Mouse (Mus musculus): ENCODE data around the gene Ntrk2.

Ntrk2 gene

GRCm38 (mm10) chr13:59119596-59120394 is 313.4 kb downstream of the Ntrk2 start:
- no peak for DNase-seq (ENCODE audit: low spot score)

DNA sequence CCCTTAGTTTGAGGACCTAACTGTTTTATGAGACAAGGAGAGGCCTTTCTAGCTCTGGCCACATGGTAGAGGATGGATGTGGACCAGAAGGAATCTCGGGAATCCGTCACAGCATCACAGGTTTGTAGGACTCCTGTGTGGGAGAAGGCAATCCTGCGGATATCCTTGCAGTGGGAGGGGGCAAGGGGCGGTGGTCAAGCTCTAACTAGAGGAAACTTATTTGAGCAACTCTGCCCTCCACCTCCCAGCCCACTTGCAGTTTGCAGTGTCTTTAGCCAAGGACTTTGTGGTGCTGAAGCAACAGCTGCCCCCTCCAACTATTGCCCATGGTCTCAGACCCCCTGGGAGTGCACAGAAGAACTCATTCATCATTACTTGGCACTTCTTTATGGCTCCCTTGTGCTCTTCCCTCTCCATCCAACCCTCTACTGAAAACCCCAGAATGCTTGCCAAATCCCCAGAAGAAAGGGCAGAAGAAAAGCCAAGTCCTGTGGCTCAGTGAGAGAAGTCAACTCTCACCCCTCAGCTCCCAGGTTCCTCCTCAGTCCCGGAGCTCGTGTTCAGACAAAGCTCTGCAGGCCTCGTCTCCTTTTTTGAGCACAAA is 336.9 kb downstream of the Ntrk2 start:
- no peak for DNase-seq (ENCODE audit: low spot score)

DNA sequence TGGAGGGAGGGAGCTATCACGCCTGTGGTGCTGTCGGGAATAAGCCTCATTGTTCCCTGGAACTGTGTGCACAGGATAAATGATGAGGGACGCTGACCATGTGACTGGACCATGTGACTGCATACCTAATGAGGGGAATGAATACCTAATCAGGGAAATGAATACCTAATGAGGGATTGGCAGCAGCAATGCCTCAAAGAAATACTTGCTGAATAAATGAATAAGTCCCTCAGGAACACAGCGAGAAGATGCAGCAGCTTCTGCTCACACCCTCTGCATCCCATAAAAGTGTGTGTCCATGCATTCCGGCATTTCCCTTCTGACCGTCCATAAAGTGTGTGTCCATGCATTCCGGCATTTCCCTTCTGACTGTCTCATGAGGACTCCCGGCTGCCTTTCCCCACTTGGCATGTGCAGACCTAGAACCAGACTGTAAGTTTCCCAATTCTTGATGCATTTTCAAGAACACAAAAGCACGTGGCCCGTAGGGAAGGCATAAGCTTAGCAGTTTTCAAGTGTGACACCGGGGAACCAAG is 338.0 kb downstream of the Ntrk2 start:
- DNase-seq (ENCODE audit: low spot score) = no peak

- DNase-seq (ENCODE audit: low spot score) = peak; percentile 15
These were observed 339.5 kb downstream of the Ntrk2 start for GRCm38 (mm10) chr13:59145677-59146555.

GRCm38 (mm10) chr13:59146616-59147015 is 340.2 kb downstream of the Ntrk2 start:
- no peak for DNase-seq (ENCODE audit: low spot score)

- no peak for DNase-seq (ENCODE audit: low spot score)
These were observed 341.6 kb downstream of the Ntrk2 start for GRCm38 (mm10) chr13:59147976-59148375.

DNA sequence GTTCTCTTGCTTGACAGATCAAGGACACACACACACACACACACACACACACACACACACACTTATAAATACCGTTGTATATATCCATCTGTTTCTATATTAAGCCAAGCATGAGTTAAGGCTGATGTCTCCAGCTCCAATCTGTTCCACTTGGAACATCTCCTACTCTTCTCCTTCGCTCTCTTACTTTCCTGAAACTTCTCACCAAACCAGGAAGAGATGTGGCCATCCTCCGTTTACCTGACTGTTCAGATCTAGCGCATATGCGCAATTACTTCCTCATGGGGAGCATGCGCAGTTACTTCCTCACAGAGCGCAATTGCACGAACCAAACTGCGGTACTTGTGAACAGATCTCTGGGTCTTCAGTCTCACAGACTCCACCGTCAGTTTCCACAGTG is 342.4 kb downstream of the Ntrk2 start:
- no peak for DNase-seq (ENCODE audit: low spot score)

DNA sequence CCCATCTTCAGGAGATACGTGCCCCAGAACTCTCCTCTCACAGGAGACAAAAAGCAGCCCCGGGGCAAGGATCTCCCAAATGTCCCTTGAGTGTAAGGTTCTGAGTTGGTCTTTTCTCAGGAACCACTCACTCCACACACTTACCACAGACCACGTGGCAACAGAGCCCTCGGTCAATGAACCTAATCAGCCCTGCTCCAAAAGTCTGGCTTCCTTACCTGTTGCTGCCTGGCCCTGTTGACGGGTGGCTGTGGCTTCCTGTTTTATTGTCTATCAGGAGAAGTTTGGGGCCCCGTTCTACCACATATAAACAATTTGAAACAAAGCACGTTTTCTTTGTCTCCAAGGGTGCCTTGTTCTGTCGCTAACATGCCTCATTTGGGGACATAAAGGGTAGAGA is 357.6 kb downstream of the Ntrk2 start:
- DNase-seq (ENCODE audit: low spot score) = no peak

DNA sequence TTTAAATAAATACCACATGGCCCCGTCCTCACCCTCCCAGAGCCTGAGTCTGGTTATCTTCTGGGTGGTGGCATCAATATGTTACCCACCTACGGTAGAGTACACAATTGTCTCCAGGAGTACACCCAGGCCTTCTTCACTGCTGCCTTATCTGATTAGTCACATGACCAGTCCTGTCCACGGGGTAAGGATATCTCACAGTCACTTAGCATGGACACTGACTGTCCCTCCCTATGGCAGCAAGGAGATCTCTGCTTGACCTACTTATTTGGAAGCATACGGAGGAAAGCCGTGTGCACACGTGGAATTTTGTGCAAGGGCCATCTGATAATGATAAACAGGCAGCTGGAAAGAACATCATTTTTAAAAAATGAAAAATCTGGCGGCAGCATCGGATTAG is 367.5 kb downstream of the Ntrk2 start:
- DNase-seq (ENCODE audit: low spot score) = no peak

GRCm38 (mm10) chr13:59176021-59176420 is 369.7 kb downstream of the Ntrk2 start:
- no peak for DNase-seq (ENCODE audit: low spot score)

GRCm38 (mm10) chr13:59176485-59176884 is 370.1 kb downstream of the Ntrk2 start:
- DNase-seq (ENCODE audit: low spot score) = no peak

DNA sequence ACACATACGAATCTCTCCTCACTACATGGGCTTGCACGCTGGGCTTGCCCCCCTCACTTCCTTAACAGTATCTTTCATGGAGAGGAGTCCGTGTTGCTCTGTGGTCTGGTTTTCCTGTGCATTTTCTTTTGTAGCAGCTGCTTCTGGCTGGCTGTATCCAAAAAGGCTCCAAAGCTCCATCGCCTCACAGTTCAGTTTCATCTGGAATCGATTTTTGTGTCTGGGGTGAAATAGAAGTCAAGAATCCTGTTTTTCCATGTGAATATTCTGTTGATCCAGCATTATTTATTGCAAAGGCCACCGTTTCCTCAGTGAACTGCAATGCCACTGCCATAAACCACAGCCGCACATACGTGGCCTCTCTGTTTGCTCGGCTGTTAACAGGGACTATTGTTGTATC is 370.6 kb downstream of the Ntrk2 start:
- no peak for DNase-seq (ENCODE audit: low spot score)

- no peak for DNase-seq (ENCODE audit: low spot score)
These were observed 373.6 kb downstream of the Ntrk2 start for GRCm38 (mm10) chr13:59179986-59180385.

DNA sequence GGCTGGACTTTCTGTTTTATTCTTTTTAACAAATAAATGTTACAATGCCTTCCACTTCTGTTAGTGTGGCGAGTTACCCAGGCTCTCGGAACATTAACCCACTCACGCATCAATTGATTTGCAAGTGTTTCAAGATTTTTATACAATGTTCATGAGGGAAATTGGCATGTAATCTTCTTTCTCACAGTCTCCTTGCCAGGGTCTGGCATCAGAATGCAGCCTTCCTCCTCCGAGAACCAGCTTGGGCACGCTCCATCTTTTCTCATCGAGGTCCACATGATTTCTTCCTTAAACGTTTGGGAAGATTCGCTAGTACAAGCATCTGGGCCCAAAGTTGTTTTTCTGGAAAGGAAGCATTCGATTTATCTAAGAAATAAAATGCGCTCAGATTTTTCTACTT is 374.4 kb downstream of the Ntrk2 start:
- DNase-seq (ENCODE audit: low spot score) = no peak

GRCm38 (mm10) chr13:59181188-59181947 is 375.0 kb downstream of the Ntrk2 start:
- no peak for DNase-seq (ENCODE audit: low spot score)

DNA sequence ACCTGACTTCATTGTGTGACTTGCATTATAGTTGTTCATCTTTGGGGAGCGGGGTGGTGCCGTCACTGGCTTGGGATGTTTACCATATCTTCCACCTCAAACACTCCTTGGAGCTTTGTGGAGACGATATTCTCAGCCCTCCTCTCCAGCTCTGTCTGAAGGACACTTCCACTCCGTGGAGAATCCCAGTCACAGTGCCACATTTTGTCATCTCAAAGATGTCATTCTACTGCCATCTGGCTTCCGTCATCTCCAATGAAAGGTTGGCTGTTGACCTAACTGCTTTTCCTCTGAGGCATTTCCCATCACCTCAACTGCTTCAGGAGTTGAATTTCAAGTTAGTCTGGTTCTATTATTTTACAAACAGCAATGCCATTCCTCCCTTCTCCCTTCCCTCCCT is 376.3 kb downstream of the Ntrk2 start:
- DNase-seq (ENCODE audit: low spot score) = no peak

Measured in testis, postnatal 14 days (tissue).